In genomic region chr12:119155566-119155965, GRCm38 (mm10) we compare ENCODE assay signal across 14 mouse cellular contexts.
DNase-seq lines count a peak whose midpoint lies in the region; ATAC-seq and TF ChIP-seq lines count a peak whose summit lies in the region.
"Had no signal": no experiment of that assay in that cellular context is flagged by ENCODE, and none has a peak within 500 bp of the region (broad histone marks: within the 10 kb centered on the region; RNA-seq: fewer than 3 reads in every experiment).

No protein-coding gene starts in this region.

- ATAC-seq in lung, embryonic 14.5 days (ENCODE audit: insufficient read depth): peak; percentile 81
- ATAC-seq in midbrain, embryonic 16.5 days: no peak
- ATAC-seq: hindbrain, embryonic 16.5 days had no signal

- peak; percentile 53 to 65 for DNase-seq in heart, adult 18-20 months
- DNase-seq in heart, embryonic 10.5 days (ENCODE audit: low spot score): no peak
- DNase-seq in right cerebral cortex, postnatal 10 days (ENCODE audit: low spot score in 2 of 2): peak; percentile 23 to 25
- no peak for DNase-seq in right cerebral cortex, postnatal 14 days
- peak; percentile 90 for DNase-seq in lung, embryonic 14.5 days
- DNase-seq in embryo, embryonic 10 days (ENCODE audit: low spot score): no peak
- DNase-seq: thymus, postnatal 25 days had no signal

- 68% methylated on average over 4 of the region's 4 CpGs for WGBS in heart, embryonic 10.5 days
- WGBS in lung, embryonic 14.5 days: 32% methylated on average over 4 of the region's 4 CpGs
- WGBS in midbrain, embryonic 16.5 days: 84% methylated on average over 4 of the region's 4 CpGs

- no peaks in the 10 kb centered on the region for H3K4me1 ChIP-seq in heart, embryonic 10.5 days
- no peaks in the 10 kb centered on the region for H3K4me1 ChIP-seq in lung, embryonic 14.5 days (ENCODE audit: insufficient read depth)
- no peaks in the 10 kb centered on the region for H3K4me1 ChIP-seq in midbrain, embryonic 16.5 days (ENCODE audit: control insufficient read depth, insufficient read depth, low read length)
- H3K4me1 ChIP-seq: limb, embryonic 15.5 days; neural tube, embryonic 15.5 days had no signal

- no peak overlapping the region for H3K4me3 ChIP-seq in heart, embryonic 10.5 days
- no peak overlapping the region for H3K4me3 ChIP-seq in lung, embryonic 14.5 days (ENCODE audit: low read depth, low read length)
- no peak overlapping the region for H3K4me3 ChIP-seq in midbrain, embryonic 16.5 days (ENCODE audit: low read depth, low read length)
- H3K4me3 ChIP-seq: erythroblast, embryonic 14.5 days; heart, embryonic 13.5 days; limb, embryonic 15.5 days; neural tube, embryonic 15.5 days had no signal

- H3K27me3 ChIP-seq in heart, embryonic 10.5 days (ENCODE audit: insufficient read depth, poor library complexity, severe bottlenecking): no peaks in the 10 kb centered on the region
- no peaks in the 10 kb centered on the region for H3K27me3 ChIP-seq in lung, embryonic 14.5 days (ENCODE audit: insufficient read depth, low read length)
- H3K27me3 ChIP-seq in midbrain, embryonic 16.5 days (ENCODE audit: control insufficient read depth, insufficient read depth, low read depth, low read length): no peaks in the 10 kb centered on the region
- H3K27me3 ChIP-seq: heart, embryonic 13.5 days; limb, embryonic 15.5 days; neural tube, embryonic 15.5 days had no signal

- H3K9ac ChIP-seq in lung, embryonic 14.5 days: no peak overlapping the region
- H3K9ac ChIP-seq in midbrain, embryonic 16.5 days (ENCODE audit: low read depth, low read length): no peak overlapping the region
- H3K9ac ChIP-seq: heart, embryonic 13.5 days; limb, embryonic 15.5 days; neural tube, embryonic 15.5 days had no signal

- no peak overlapping the region for H3K4me2 ChIP-seq in lung, embryonic 14.5 days
- no peak overlapping the region for H3K4me2 ChIP-seq in midbrain, embryonic 16.5 days (ENCODE audit: low read length)
- H3K4me2 ChIP-seq: heart, embryonic 13.5 days; limb, embryonic 15.5 days; neural tube, embryonic 15.5 days had no signal

- TF ChIP-seq CTCF in lung, embryonic 14.5 days (IDR thresholded peaks at IDR 0.05; ENCODE audit: low read depth): no peak

- no peaks in the 10 kb centered on the region for H3K36me3 ChIP-seq in heart, embryonic 10.5 days
- no peaks in the 10 kb centered on the region for H3K36me3 ChIP-seq in lung, embryonic 14.5 days (ENCODE audit: insufficient read depth)
- H3K36me3 ChIP-seq in midbrain, embryonic 16.5 days (ENCODE audit: control insufficient read depth, insufficient read depth, low read length): no peaks in the 10 kb centered on the region
- H3K36me3 ChIP-seq: heart, embryonic 13.5 days; limb, embryonic 15.5 days; neural tube, embryonic 15.5 days had no signal

- H3K9me3 ChIP-seq in heart, embryonic 10.5 days: no peaks in the 10 kb centered on the region
- no peaks in the 10 kb centered on the region for H3K9me3 ChIP-seq in lung, embryonic 14.5 days (ENCODE audit: low read depth, low read length)
- H3K9me3 ChIP-seq in midbrain, embryonic 16.5 days (replicated peaks; ENCODE audit: control insufficient read depth, low read length, poor library complexity, severe bottlenecking): no peaks in the 10 kb centered on the region
- H3K9me3 ChIP-seq: heart, embryonic 13.5 days; limb, embryonic 15.5 days; neural tube, embryonic 15.5 days had no signal

- no peak overlapping the region for H3K27ac ChIP-seq in heart, embryonic 10.5 days
- H3K27ac ChIP-seq in lung, embryonic 14.5 days (ENCODE audit: low read depth): no peak overlapping the region; the same call in 1 of the 2 replicates
- no peak overlapping the region for H3K27ac ChIP-seq in midbrain, embryonic 16.5 days (ENCODE audit: low read length)
- H3K27ac ChIP-seq: kidney, postnatal 0 days; neural tube, embryonic 15.5 days had no signal

Comparison
In these comparisons a context has a peak if more than half of its experiments do, and no peak if none do; other contexts are left out.
1. DNase-seq: peak in heart, adult 18-20 months (2 of 2), right cerebral cortex, postnatal 10 days (2 of 2) and lung, embryonic 14.5 days (single experiment); none in heart, embryonic 10.5 days (single experiment), right cerebral cortex, postnatal 14 days (single experiment) and embryo, embryonic 10 days (single experiment).